Mouse (Mus musculus) ovary, postnatal 14 days (tissue): ENCODE measurements around the gene Focad.
"Not testable (repeated sequence)": the region's sequence is repeated elsewhere in the genome, so short reads cannot be mapped to it uniquely, and the experiment has no call there.

Experiments
- DNase-seq: peaks from one replicate; pipeline ENCODE4 v3.0.0; 2022; ENCODE audit warnings: low spot score

Gene Focad

DNA sequence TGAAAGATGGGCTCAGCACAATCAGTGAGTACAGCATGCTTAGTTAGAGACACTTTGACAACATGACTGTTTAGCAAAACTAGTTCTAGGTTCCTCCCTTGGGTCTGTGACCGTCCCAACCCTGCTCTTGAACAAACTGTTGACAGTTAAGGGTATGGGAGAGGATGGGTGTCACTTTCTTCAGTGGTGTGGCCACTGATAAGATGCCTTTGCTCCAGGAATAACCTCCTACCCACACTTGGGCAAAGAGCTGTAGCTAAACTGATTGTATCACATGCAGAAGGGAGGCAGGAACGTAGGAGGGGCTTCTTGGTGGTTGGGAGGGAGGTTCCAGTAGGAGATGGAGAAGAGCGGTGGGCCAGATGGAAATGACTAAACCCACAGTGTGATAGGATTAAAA lies 213.3 kb downstream of the Focad start:
- DNase-seq = no peak

DNA sequence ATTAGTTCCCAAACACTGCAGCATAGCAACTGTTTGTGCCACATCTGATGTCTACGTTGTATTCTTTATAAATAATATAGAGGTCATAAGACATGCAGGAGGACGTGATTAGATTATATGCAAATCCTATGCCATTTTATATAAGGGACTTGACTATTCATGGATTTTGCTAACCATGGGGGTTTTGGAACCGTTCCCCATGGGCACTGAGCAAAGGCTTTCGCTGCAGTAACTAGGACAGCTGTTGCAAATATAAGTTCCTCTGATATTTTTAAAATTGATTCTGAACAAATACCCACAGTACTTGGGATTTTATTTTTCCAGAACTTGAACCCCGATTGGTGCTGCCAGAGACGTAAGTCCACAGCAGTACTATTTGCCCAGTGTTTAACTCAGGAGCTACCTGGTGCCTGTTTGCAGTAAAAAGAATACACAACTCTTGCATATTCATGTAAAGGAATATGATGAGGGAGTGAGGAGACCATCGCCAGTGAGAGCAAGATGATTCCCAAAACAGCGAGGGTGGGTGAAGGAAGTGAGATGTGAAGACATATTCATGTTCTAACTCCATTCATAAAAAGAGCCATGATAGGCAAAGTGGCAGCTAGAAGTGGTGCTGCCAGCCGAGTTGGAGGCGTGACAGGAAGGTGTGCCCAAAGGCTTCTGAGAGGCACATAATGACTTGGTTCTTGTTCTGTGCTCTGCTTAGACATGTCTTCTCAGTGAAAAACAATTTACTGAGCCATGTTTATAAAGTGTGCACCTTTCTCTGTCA lies 214.1 kb downstream of the Focad start:
- no peak for DNase-seq

DNA sequence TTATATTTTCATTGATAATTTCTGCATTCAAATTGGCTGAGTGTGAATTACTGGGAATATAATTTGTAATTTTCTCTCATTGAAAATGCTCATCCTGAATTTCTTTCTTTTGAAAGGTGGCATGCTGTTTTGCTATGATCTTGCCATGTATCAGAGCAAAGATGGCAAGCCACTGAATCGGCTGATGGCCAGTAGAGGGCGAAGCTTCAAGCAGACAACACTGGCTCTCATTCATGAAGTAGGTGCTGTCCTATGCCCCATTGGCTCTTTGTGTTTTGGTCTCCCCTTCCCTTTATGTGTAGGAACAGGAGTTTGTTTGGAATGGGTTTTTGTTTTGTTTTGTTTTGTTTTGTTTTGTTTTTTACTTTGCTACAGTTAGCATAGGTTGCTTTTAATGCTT lies 215.2 kb downstream of the Focad start:
- DNase-seq = no peak

DNA sequence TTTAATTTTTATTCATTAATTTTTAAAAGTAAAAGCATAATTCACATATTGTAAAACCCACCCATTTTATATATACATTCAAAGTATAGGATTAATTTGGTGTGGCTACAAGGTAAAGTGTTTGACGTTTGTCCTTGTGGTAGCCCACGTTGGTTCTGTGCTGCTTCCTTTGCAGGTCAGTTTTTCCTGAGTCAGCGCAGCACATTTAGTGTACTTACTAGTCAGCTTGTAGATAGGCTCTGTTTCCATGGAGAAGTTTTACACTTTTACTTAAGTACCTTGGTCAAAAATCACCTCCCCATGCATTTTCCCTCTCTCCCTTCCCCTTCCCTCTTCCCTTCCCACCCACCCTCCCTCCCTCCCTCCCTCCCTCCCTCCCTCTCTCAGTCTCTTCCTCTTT lies 220.5 kb downstream of the Focad start:
- DNase-seq = no peak

DNA sequence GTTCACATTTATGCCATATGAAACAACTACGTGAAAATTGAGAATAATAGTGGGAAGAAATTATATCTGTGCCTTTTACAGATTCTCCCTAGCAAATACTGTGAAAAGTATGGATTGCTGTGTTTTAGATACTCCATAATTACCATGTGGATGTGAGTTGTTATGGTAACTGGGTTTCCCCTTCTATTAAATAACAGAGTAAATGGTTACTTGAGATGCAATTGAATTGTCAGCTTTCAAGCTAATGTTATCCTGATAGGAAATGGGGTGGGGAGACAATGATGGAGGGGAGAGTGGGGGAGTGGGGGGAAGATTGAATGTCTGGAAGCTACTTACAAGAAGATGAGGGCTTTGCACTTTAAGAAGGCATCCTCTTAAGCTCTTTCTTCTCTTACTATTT lies 225.6 kb downstream of the Focad start:
- DNase-seq = no peak

DNA sequence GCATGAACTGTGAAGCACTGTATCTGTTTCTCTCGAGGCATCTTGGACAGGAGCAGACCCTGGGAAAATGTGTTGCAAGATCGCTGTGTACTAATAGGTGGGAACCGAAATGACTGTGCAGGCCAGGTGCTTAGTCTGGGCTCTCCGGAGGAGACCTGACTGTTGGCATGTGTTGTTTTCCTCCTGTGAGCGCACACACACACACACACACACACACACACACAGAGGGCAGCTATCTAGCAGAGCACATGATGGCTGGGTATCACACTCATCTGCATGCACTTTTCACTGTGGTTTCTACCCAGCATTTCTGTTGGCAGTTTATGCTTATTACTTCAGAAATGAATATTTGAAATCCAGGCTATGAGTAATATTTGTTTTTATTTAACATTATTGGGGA lies 231.0 kb downstream of the Focad start:
- DNase-seq = no peak

DNA sequence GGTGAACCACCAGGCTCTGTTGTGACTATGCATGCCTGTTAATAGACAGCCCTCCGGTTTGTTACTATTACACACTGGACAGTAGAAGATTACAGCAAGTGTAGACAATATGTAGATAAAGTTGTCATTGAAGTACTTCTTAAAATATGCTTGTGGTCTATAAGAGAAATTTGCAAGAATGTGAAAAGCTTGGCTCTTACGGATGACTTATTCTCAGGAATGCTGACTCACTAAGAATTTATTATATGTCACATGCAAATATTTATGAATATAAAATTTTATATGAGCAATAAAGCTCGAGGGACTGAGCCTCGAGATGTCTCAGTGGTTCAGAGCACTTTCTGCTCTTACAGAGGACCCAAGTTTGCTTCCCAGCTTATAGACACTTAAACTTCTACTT lies 240.1 kb downstream of the Focad start:
- no peak for DNase-seq

DNA sequence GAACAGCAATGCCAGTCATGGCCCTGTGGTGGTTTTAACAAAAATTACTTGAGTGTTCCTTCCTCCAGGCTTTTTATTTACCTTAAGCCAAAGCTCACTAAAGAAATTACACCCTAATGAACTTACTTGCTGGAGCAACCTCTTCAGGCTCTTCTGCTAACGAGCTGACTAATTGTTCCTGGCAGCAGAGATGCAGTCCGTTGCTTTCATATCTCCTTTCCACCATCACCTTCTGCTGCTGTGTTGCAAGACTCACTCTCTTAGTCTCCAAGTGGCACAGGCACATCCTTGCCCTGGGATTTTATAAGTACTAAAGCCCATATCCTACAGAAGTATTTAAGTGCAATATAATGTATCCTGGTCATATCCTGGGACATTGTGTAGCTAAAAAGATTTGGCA lies 242.3 kb downstream of the Focad start:
- no peak for DNase-seq

DNA sequence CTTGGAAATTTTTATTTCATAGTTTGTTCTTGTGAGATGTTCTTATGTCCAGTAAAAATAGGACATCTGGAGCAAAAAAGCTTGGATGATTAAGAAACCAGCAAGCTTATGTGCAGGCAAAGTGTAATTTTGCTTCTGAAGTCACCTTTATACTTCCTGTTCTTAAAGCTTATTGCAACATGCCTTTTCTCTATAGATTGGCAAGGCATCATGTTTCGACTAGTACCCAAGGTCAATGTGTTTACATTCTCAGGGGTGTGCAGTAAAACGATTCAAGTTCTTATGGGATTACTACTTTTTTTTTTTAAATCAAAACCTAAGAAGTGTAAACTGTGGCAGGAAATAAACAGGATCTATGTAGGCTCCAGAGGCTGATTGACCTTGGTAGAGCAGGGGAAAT lies 242.9 kb downstream of the Focad start:
- DNase-seq = no peak

DNA sequence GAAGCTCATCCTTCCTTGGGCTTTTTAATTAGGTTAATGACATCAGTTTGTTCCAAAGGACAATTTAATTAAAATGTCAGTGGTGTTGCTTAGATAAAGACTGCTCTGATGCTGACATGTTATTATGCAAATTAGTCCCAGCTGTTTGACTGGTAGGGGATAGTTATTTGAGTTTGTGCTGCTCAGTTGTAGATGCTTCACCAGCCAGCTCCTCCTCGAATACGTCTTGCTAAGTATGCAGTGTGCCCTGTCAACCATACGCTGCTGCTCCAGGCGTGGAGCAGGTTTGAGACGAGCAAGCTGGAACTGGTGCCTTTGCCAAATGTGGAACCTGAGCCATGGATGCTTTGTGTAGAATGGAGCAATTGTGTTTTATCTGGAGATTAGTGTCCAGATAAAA lies 243.7 kb downstream of the Focad start:
- no peak for DNase-seq

DNA sequence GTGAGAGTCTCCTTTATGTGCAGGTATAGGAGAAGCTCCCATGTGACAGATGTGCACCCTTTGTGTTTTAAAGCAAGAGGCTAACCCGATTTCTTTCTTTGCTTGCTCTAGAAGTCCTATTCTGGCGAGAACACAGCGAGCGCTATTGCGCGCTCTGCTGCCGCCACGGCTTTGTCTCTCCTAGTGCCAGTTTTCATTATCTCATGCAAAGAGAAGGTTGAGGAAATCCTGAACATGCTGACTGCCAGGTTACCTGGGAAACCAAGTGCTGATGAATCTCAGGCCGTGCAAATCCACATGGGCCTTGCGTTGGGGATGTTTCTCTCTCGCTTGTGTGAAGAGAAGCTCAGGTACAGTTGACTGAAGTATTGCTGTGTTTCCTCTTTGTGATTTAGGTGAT lies 250.0 kb downstream of the Focad start:
- DNase-seq = no peak

DNA sequence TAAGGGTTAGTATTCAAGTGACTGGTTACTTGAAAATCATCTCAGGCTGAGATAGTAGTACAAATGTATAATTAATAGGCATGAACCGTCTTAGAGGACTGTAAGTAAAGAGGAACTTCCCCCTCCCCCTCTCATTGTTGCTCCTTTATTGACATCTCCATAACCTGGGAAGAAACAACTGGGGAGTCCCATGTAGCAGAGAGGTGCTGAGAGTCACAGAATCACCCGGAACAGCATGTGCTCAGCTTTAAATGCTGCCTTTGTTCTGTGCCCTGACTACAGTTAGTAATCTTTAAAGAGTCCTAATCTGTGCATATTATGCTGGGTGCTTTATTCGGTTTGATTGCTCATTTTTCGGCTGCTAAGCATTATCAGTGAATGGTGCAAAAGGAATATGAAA lies 250.6 kb downstream of the Focad start:
- no peak for DNase-seq

DNA sequence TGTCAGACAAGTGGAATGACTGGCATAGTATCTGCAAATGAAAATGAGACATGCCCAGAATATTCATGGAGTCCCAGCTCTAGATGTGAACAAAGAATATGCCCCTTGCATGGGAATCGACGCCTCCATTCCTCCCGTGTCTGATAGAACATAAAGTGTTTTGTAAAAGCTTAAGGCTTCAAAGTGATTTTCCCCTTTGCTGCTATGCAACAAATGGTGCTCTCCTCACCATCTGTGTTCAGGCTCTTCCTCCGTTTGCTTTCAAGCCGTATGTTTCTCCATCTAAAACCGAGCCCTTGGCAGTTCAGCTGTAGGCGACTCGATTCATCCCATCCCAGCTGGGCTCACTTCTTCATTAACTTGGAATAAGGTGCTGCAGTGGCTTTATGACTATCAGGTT lies 251.5 kb downstream of the Focad start:
- no peak for DNase-seq

DNA sequence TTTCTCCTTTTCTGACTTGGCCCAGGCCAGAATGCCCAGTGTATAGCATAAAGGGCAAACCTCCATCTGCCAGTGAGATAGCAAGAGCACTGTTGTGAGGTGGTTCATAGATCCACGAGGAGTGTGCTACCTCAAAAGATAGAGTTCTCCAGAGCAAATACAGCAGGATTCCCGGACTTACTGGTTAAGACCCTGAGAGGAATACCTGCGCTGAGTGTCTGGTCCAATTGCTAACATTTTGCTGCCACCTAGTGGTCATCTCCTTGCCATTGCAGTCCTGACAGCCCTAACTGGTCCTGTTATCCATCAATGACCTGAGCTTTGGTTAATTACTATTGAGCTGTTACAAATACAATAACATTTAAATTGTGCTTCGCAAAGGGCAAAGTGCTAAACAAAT lies 256.5 kb downstream of the Focad start:
- DNase-seq = peak; percentile 62

DNA sequence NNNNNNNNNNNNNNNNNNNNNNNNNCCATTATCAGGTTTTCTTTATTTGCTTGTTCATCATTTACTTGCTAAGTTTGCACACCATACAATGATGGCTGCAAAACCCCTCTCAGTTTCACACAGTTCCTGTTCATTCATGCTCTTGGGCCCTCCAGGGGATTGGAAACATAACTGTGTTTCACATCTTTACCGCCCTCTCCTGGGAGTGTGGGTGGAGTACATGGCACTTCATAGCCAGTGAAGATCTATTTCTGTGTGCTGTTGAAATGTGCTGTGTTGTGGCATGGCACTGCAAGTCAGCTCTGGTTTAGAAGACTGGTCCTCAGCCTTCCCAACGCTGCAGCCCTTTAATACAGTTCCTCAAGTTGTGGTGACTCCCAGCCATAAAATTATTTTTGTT lies 262.2 kb downstream of the Focad start:
- peak; percentile 7 for DNase-seq

DNA sequence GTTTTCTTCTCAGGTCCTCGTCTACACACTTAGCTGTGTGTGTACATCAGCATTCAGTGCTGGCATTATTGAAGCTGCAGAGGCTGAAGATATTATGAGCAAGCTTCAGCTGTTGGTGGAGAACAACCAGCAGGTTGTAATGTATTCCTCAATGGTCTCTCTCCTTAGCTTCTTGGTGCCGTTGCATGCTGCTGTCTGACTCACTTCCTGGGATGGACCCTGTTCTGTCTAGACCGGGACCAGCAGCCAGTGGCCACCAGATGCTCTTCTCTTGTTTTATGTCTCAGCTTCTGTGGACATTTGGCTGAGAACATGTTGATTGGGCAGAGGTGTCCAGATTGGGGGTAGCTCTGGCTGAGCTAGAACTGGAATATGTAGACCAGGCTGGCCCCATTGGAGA lies 263.0 kb downstream of the Focad start:
- DNase-seq = no peak

DNA sequence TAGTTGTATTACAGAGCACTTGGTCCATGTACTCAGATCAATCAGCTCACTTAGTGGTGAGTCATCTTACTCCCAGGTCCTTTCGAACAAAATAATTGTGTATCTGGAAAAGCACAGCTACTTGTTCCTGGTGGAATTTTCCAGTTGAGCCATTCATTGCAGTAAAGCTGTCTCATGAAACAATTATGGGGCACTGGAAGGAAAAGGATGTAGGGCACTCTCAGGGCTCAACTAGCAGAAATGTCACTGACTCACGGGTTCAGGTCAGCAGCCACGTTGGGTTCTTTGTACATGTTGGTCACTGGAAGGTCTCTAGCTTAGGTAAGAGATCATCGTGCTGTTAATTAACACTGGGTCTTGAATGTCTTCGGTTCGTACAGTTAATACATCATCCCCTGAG lies 275.5 kb downstream of the Focad start:
- no peak for DNase-seq

DNA sequence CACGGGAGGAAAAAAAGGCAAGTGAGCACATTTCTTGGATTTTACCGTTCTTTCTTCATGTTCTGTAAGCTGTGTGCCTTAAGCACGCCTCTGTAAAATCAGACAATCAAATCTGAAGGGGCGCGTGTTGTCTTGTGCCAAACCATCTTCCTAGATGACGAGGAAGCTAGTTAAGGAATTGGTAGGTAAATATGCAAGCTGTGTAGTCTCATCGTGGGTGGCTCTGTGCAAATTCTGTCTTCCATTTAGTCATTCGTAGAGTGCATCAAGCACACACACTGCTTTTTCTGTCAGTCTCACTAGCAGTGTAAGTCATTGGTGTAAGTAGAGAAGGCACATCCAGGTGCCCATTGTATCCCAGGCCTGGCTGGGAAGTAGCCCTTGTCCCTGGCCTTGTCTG lies 276.4 kb downstream of the Focad start:
- DNase-seq = no peak

DNA sequence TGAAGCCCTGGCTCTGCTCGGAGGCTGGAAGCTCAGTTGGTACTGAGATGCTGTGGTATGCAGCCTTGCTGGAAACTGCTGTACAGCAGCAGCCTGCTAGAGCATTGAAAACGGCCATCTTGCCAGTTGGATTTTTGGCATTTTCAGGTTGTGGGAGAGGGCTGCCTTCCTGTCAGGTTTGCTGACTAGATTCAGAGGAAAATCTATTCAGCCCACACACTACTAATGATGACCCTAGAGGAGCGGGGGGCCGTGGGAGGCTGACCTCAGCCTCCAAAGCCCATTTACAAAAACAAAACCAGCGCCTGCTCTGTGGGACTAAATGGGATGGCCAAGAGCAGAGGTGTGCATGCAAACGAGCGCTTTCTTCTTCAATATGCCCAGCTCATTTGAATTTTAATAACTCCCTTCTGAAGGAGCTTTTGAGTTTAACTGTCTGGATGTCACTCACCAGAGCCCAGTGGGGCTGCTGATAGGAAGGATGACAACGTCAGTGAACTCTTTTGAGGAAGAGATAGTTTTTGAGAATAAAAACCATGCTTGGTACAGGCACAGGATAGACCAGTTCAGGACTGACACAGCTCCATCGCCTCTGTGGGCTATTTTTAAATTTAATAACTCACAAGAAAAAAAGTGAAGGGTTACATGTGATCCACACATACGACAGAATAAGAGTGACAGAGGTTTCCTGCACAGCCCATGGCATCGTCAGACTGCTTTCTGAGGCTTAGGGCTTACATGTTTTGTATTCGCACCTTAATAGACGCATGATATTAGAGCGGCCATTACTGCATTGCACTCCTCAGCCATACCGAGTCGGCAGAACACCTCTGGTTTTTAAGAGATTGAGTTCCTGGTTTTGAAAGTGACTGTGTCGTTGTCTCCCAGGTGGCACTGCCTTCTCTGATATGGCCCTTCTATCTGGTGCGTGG lies 278.1 kb downstream of the Focad start:
- DNase-seq = no peak

DNA sequence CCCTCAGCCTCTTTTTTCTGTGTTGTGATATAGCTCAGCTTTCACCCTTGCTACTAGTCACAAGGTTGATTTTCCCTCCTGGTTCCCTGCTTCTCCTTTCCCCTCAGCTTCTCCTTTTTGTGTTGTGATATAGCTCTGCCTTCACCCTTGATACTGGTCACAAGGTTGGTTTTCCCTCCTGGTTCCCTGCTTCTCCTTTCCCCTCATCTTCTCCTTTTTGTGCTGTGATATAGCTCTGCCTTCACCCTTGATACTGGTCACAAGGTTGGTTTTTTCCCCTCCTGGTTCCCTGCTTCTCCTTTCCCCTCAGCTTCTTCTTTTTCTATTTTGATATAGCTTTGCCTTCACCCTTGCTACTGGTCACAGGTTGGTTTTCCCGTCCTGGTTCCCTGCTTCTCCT lies 295.6 kb downstream of the Focad start:
- no peak for DNase-seq

DNA sequence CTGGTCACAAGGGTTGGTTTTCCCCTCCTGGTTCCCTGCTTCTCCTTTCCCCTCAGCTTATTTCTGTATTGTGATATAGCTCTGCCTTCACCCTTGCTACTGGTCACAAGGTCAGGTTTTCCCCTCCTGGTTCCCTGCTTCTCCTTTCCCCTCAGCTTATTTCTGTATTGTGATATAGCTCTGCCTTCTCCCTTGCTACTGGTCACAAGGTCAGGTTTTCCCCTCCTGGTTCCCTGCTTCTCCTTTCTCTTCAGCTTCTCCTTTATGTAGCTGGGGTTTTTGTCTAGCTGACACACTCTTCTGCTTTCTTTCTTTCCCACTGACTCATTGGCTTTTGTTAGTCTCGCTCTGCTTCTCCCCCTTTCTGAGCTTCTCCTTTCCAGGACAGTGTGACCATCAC lies 296.2 kb downstream of the Focad start:
- not testable (repeated sequence) for DNase-seq

DNA sequence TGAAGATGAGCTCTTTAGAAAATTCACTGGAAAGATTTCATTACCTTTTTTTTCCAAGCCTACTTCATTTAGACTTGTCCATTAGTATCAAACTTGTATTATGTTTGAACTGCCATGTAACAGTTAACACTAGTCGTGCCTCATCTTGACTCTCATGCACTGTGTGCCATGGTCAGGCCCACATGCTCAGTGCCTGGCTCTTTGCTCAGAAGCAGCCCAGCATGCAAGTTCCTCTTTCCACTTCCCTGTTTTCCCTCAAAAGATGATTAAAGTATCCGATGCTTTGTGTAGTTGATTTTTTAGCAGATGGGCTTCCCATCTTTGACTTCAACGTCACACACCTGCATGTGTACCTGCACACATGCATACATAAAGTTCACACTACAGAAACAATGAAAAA lies 301.3 kb downstream of the Focad start:
- DNase-seq = no peak

DNA sequence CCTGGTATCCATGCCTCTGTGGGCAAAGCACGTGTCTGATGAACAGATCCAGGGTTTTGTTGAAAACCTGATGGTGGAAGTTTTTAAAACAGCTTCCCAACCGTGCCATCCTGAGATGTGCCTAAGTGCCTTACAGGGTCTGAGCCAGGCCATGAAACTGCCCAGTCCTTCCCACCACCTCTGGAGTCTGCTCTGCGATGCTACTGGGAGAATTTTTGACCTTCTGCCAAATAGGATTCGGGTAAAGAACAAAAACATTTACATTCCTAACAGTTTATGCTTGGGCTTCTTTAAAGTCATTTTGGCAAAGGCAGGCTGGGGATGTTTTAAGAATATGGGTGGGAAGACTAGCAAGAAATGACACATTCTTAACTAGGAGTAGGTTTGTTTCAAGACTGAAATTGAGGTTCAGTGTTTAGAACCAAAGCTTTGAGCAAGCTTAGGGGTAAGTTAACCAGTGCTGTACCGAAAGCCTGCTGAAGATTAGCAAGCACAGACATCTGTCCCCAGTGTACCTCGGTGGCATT lies 302.6 kb downstream of the Focad start:
- DNase-seq = no peak
